Mouse (Mus musculus): ENCODE measurements around the gene Churc1. TPM values are rescaled to one million over a fixed set of nuclear protein-coding genes. Genes with fewer than 3 reads are reported as not detected.

Churc1 gene
- polyA plus RNA-seq, 1 experiment from 2014 or later: 78.9 TPM

- Histone ChIP-seq H3K27me3 (no peaks in the 10 kb centered on the region), H3K36me3 (no peaks in the 10 kb centered on the region), H3K4me1 (0 out of 2 replicates have a peak, but pooled peaks cover 5% of the 10 kb centered on the region), H3K27ac (no peak overlapping the region), H3K9ac (no peak overlapping the region), H3K4me2 (replicated peaks) (no peak overlapping the region), H3K4me3 (no peak overlapping the region), H3K9me3 (no peaks in the 10 kb centered on the region)
- 0 out of 2 replicates have a peak, but pooled peaks have one; percentile 35 for ATAC-seq (ENCODE audit: insufficient number of reproducible peaks, insufficient read depth, low FRiP score, low TSS enrichment)
- 51% methylated on average over 5 of the region's 5 CpGs for WGBS
Observed at GRCm38 (mm10) chr12:76798008-76798720, 32.8 kb downstream of the Churc1 start.

DNA sequence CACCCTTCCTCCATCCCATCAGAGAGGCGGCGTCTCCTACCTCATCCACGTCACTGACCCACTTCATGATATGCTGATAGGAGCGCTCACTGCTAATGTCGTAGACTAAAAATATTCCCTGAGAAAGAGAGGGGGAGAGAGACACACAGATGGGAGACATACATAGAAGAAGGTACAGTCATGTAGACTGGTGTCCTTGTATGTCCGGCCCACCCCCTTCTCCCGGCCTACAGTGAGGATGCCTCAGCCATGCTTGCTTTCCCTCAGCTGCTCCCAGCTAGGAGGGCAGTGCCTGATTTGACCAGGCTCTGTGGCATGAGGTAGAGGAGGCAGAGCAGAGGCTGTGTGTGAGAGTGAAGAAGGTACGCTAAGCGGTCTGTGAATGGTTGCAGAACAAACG, 37.7 kb downstream of the Churc1 start:
- H3K9me3 ChIP-seq: no peaks in the 10 kb centered on the region
- no peaks in the 10 kb centered on the region for H3K27me3 ChIP-seq
- no peak for ATAC-seq (ENCODE audit: insufficient number of reproducible peaks, insufficient read depth, low FRiP score, low TSS enrichment)
- no peak overlapping the region for H3K9ac ChIP-seq
- H3K4me3 ChIP-seq: no peak overlapping the region
- no peak overlapping the region for H3K4me2 ChIP-seq (replicated peaks)
- H3K36me3 ChIP-seq: no peaks in the 10 kb centered on the region
- no peak overlapping the region for H3K27ac ChIP-seq
- 94% methylated on average over 10 of the region's 10 CpGs for WGBS
- 0 out of 2 replicates have a peak, but pooled peaks cover 5% of the 10 kb centered on the region for H3K4me1 ChIP-seq

DNA sequence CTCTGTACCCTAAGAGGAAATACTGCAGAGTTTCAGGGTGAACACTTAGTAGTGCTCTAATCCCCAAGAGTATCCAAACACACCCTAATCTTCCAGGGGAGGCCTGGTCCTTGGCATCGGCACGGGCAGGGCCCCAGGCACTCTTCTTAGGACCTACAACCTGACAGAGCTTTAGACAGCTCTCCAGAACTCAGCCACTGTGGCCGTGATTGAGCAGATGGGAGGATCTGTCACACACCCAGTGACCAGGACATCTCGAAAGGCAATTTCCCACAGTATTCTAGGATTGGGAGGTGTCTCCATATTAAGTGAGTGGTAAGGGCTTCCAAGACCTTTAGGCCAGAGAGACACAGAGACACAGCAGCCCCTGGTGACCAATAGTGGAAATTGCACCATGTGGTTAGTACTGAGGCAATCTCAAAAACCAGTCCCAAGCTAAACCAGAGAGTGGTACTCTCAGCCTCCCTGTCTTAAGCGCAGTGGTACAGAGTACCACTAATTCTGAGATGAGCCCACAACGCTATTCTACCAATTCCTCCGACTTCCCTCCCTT, 38.4 kb downstream of the Churc1 start:
- Histone ChIP-seq H3K9me3 (no peaks in the 10 kb centered on the region), H3K4me2 (replicated peaks) (no peak overlapping the region), H3K27ac (no peak overlapping the region), H3K36me3 (no peaks in the 10 kb centered on the region), H3K27me3 (no peaks in the 10 kb centered on the region), H3K4me3 (no peak overlapping the region), H3K9ac (no peak overlapping the region), H3K4me1 (no peaks in the 10 kb centered on the region)
- 51% methylated on average over 7 of the region's 7 CpGs for WGBS
- no peak for ATAC-seq (ENCODE audit: insufficient number of reproducible peaks, insufficient read depth, low FRiP score, low TSS enrichment)

- no peak overlapping the region for H3K27ac ChIP-seq
- H3K27me3 ChIP-seq: no peaks in the 10 kb centered on the region
- WGBS: 91% methylated on average over 10 of the region's 10 CpGs
- H3K4me1 ChIP-seq: no peaks in the 10 kb centered on the region
- H3K4me2 ChIP-seq (replicated peaks): no peak overlapping the region
- no peaks in the 10 kb centered on the region for H3K36me3 ChIP-seq
- no peak overlapping the region for H3K9ac ChIP-seq
- H3K9me3 ChIP-seq: no peaks in the 10 kb centered on the region
- no peak for ATAC-seq (ENCODE audit: insufficient number of reproducible peaks, insufficient read depth, low FRiP score, low TSS enrichment)
- no peak overlapping the region for H3K4me3 ChIP-seq
Observed at GRCm38 (mm10) chr12:76805056-76805811, 39.9 kb downstream of the Churc1 start.

DNA sequence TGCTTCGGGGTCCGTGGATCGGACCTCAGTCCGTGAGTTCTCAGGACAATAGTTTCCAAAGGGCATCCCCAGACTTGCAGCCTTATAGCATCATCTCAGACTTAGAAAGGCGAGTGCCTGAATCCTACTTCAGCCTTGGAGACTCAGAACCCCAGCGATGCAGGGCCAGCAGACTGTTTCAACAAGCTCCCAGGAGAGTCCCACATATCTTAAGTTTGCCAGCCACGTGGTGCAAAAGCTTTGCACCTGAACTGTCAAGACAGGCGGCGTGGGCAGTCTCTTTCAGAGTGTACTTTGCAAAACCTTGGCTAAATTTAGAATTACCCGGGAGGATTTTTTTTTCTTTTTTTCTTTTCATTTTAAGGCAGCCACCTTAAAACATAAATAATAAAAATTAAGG, 42.5 kb downstream of the Churc1 start:
- H3K4me2 ChIP-seq (replicated peaks): no peak overlapping the region
- no peak overlapping the region for H3K4me3 ChIP-seq
- H3K9ac ChIP-seq: no peak overlapping the region
- H3K27ac ChIP-seq: no peak overlapping the region
- H3K27me3 ChIP-seq: no peaks in the 10 kb centered on the region
- H3K4me1 ChIP-seq: no peaks in the 10 kb centered on the region
- 75% methylated on average over 10 of the region's 10 CpGs for WGBS
- H3K9me3 ChIP-seq: no peaks in the 10 kb centered on the region
- H3K36me3 ChIP-seq: no peaks in the 10 kb centered on the region
- no peak for ATAC-seq (ENCODE audit: insufficient number of reproducible peaks, insufficient read depth, low FRiP score, low TSS enrichment)

DNA sequence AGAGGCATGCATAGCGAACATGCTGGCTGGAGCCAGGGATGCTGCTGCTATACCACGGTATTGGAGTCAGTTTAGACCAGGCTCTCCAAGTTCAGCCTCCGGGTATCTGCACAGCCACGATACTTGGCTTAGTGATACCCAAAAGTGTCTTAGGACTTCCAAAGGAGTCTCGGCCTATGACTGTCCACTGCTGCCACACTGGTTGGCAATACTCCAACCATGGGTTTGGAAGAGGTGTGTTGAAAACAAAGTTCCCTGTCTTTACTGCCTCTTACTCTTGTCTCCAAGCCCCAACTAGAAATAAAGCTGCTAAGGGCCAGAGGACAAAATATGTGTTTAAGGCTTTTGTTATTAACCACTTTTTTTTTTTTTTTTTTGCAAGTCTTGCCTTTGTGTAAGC, 45.2 kb downstream of the Churc1 start:
- WGBS: 88% methylated on average over 5 of the region's 5 CpGs
- Histone ChIP-seq H3K9ac (no peak overlapping the region), H3K36me3 (no peaks in the 10 kb centered on the region), H3K9me3 (no peaks in the 10 kb centered on the region), H3K4me1 (no peaks in the 10 kb centered on the region), H3K27ac (no peak overlapping the region), H3K27me3 (no peaks in the 10 kb centered on the region), H3K4me2 (replicated peaks) (no peak overlapping the region), H3K4me3 (no peak overlapping the region)
- no peak for ATAC-seq (ENCODE audit: insufficient number of reproducible peaks, insufficient read depth, low FRiP score, low TSS enrichment)

- no peak overlapping the region for H3K27ac ChIP-seq
- H3K9me3 ChIP-seq: no peaks in the 10 kb centered on the region
- no peak overlapping the region for H3K4me2 ChIP-seq (replicated peaks)
- H3K4me3 ChIP-seq: no peak overlapping the region
- ATAC-seq (ENCODE audit: insufficient number of reproducible peaks, insufficient read depth, low FRiP score, low TSS enrichment): no peak
- no peaks in the 10 kb centered on the region for H3K36me3 ChIP-seq
- no peak overlapping the region for H3K9ac ChIP-seq
- 89% methylated on average over 4 of the region's 4 CpGs for WGBS
- no peaks in the 10 kb centered on the region; the same call in 1 of the 2 replicates for H3K4me1 ChIP-seq
- no peaks in the 10 kb centered on the region for H3K27me3 ChIP-seq
Observed at GRCm38 (mm10) chr12:76811006-76811405, 45.7 kb downstream of the Churc1 start.

- H3K4me2 ChIP-seq (replicated peaks): no peak overlapping the region
- 75% methylated on average over 10 of the region's 10 CpGs for WGBS
- no peaks in the 10 kb centered on the region for H3K9me3 ChIP-seq
- H3K4me1 ChIP-seq: peaks cover 11% of the 10 kb centered on the region
- no peak for ATAC-seq (ENCODE audit: insufficient number of reproducible peaks, insufficient read depth, low FRiP score, low TSS enrichment)
- H3K27me3 ChIP-seq: no peaks in the 10 kb centered on the region
- H3K9ac ChIP-seq: no peak overlapping the region
- H3K27ac ChIP-seq: no peak overlapping the region
- H3K4me3 ChIP-seq: no peak overlapping the region
- no peaks in the 10 kb centered on the region for H3K36me3 ChIP-seq
Observed at GRCm38 (mm10) chr12:76813543-76813942, 48.2 kb downstream of the Churc1 start.

DNA sequence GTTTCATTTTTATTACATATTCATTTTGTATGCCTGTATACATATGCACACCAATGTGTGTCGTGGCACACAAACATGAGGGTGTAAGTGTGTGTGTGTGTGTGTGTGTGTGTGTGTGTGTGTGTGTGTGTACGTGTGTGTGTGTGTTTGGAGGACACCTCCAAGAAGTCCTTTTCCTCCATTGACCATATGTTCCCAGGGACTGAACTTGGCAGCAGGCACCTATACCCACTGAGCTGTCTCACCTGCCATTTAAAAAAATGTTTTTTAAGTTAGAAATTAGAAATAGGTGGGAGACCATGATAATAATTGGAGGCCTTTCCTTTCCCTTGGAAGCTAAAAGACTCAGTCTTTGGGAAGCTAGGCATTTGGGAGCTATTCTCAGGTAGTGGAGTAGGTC, 48.8 kb downstream of the Churc1 start:
- Histone ChIP-seq H3K4me2 (replicated peaks) (no peak overlapping the region), H3K27me3 (peaks cover 4% of the 10 kb centered on the region), H3K4me3 (no peak overlapping the region), H3K27ac (no peak overlapping the region), H3K36me3 (no peaks in the 10 kb centered on the region), H3K4me1 (peaks cover 11% of the 10 kb centered on the region), H3K9ac (no peak overlapping the region), H3K9me3 (no peaks in the 10 kb centered on the region)
- ATAC-seq (ENCODE audit: insufficient number of reproducible peaks, insufficient read depth, low FRiP score, low TSS enrichment): no peak
- 87% methylated on average over 2 of the region's 2 CpGs for whole genome bisulfite sequencing

GRCm38 (mm10) chr12:76816720-76817119, 51.4 kb downstream of the Churc1 start:
- no peak for ATAC-seq (ENCODE audit: insufficient number of reproducible peaks, insufficient read depth, low FRiP score, low TSS enrichment)
- Histone ChIP-seq H3K4me2 (replicated peaks) (no peak overlapping the region), H3K27ac (no peak overlapping the region), H3K27me3 (peaks cover 27% of the 10 kb centered on the region), H3K4me1 (peaks cover 27% of the 10 kb centered on the region), H3K4me3 (no peak overlapping the region), H3K9ac (no peak overlapping the region), H3K9me3 (no peaks in the 10 kb centered on the region), H3K36me3 (no peaks in the 10 kb centered on the region)
- 31% methylated on average over 3 of the region's 4 CpGs for WGBS

DNA sequence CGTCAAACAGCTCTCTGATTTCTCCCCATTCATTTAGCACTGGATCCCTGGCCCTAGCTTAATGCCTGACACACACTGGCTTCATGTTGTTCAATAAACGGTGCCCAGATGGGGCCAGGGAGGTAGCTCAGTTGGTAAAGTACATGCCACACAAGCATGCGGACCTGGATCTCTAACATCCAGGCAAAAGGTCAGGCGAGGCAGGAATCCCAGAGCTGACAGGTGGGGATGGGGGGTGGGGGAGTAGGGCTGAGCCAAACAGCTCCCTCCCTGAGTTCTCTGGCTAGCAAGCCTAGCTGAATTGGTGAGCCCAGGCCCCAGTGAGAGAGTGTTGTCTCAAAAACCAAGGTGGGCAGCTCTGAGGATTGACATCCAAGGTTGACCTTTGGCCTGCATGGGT, 51.8 kb downstream of the Churc1 start:
- peaks cover 29% of the 10 kb centered on the region for H3K4me1 ChIP-seq
- no peak for ATAC-seq (ENCODE audit: insufficient number of reproducible peaks, insufficient read depth, low FRiP score, low TSS enrichment)
- H3K9ac ChIP-seq: no peak overlapping the region
- no peak overlapping the region for H3K4me2 ChIP-seq (replicated peaks)
- H3K27me3 ChIP-seq: peaks cover 27% of the 10 kb centered on the region
- H3K9me3 ChIP-seq: no peaks in the 10 kb centered on the region
- no peak overlapping the region for H3K4me3 ChIP-seq
- peak overlapping the region; percentile 65; the same call in 1 of the 2 replicates for H3K27ac ChIP-seq
- WGBS: 48% methylated on average over 4 of the region's 4 CpGs
- no peaks in the 10 kb centered on the region for H3K36me3 ChIP-seq

DNA sequence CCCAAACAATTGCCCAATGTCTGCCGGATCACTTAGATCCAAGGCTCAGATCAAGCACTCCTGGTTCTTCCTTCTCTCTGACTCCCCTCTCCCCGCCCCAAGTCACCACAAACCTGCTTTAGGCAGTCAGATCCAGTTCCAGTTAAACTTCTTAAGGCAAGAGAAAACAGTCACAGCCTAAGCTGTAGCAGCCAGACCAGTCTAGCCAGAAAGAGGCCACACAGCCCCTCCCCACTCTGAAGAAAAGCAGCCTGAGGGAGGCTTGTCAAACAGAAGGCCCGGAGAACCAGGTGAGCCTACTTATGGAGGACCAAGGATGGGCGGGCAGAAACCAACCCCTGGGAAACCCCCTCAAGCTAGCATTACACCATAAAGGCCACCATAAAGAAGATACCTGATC, 52.8 kb downstream of the Churc1 start:
- Histone ChIP-seq H3K4me1 (peaks cover 29% of the 10 kb centered on the region), H3K27me3 (peaks cover 31% of the 10 kb centered on the region), H3K36me3 (no peaks in the 10 kb centered on the region), H3K4me3 (no peak overlapping the region), H3K9ac (0 out of 2 replicates have a peak overlapping the region, but pooled peaks have one; percentile 12), H3K27ac (peak overlapping the region; percentile 65), H3K9me3 (no peaks in the 10 kb centered on the region), H3K4me2 (replicated peaks) (no peak overlapping the region)
- peak; percentile 64; the same call in 1 of the 2 replicates for ATAC-seq (ENCODE audit: insufficient number of reproducible peaks, insufficient read depth, low FRiP score, low TSS enrichment)
- WGBS: 46% methylated on average over 4 of the region's 4 CpGs

Data from embryonic facial prominence, embryonic 12.5 days (tissue).